Mouse (Mus musculus): ENCODE measurements around the gene Gm10697. TPM values are rescaled to one million over a fixed set of nuclear protein-coding genes. Genes with fewer than 3 reads are reported as not detected.

Gm10697 gene
- not detected in 2 replicates for polyA plus RNA-seq (2021; fragmentation: Nextera tagmentation)
- long read RNA-seq, experiment 1 = 0 reads
- long read RNA-seq, experiment 2 = 0 reads

DNA sequence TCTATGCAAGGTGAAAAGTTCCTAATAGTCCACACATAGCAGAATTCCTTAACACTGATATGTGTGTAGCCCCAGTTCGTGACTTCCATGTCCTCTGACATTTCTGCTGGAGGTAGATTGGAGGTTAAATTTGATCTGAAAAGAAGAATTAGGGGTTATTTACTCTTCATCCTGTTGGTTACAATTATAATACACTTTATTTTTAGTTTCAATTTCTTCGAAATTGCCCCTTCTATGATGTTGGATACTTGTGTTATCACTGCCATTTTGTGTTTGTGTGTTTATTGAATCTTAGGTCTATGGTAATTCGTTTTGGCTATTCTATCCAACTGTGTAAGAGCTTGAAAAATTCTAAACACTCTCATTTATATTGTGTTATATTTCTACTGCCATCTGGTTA lies at the start of gene Gm10697:
Gene Gm10697, minus strand, starts transcription at position 101 of the 400 bp plus-strand sequence.

GRCm38 (mm10) chr3:94054785-94055184 lies 17.7 kb downstream of the Gm10697 start, which contains the start of gene Gm9125:
TSS of gene Gm9125 (minus strand) at chr3:94054885.

Other genes starting within 250 kb of the Gm10697 start
- not detected in 2 replicates for gene Tdpoz3, start 246.6 kb downstream of the Gm10697 start, polyA plus RNA-seq (2021; fragmentation: Nextera tagmentation)
- gene Gm9117, start 129.1 kb downstream of the Gm10697 start, polyA plus RNA-seq (2021; fragmentation: Nextera tagmentation) = not detected in 2 replicates
- not detected in 2 replicates for gene Tdpoz5, start 111.3 kb downstream of the Gm10697 start, polyA plus RNA-seq (2021; fragmentation: Nextera tagmentation)
- not detected in 2 replicates for gene Gm9125, start 17.8 kb downstream of the Gm10697 start, polyA plus RNA-seq (2021; fragmentation: Nextera tagmentation)
- not detected in 2 replicates for gene Gm10696, start 105.5 kb upstream of the Gm10697 start, polyA plus RNA-seq (2021; fragmentation: Nextera tagmentation)
- gene Gm5286, start 124.1 kb upstream of the Gm10697 start, polyA plus RNA-seq (2021; fragmentation: Nextera tagmentation) = not detected in 2 replicates
- not detected in 2 replicates for gene Gm4778, start 191.4 kb upstream of the Gm10697 start, polyA plus RNA-seq (2021; fragmentation: Nextera tagmentation)
- 23.1 and 26.8 TPM in 2 replicates for gene Them4, start 237.4 kb upstream of the Gm10697 start, polyA plus RNA-seq (2021; fragmentation: Nextera tagmentation)